Mouse (Mus musculus): ENCODE measurements around the gene Tfeb.

Gene Tfeb

GRCm38 (mm10) chr17:47712889-47713571, 23.8 kb upstream of the Tfeb start:
- DNase-seq = no peak

- no peak for DNase-seq
Measured at GRCm38 (mm10) chr17:47715037-47715436, 21.8 kb upstream of the Tfeb start.

GRCm38 (mm10) chr17:47721183-47721582, 15.6 kb upstream of the Tfeb start:
- no peak for DNase-seq

- DNase-seq = no peak
Measured at GRCm38 (mm10) chr17:47726566-47726965, 10.3 kb upstream of the Tfeb start, which contains the start of gene Pgc. Gene Pgc (plus strand): TSS chr17:47726842.

- DNase-seq = peak; percentile 39 to 54
Measured at GRCm38 (mm10) chr17:47730633-47731575, 5.9 kb upstream of the Tfeb start.

GRCm38 (mm10) chr17:47735553-47736100, 1.2 kb upstream of the Tfeb start:
- no peak for DNase-seq

- peak; percentile 88 to 93 for DNase-seq
Measured at GRCm38 (mm10) chr17:47737271-47738065, 638 bp downstream of the Tfeb start.

- peak; percentile 78 to 89 for DNase-seq
Measured at GRCm38 (mm10) chr17:47738066-47738878, 1.4 kb downstream of the Tfeb start.

- DNase-seq = peak; percentile 49 to 66
Measured at GRCm38 (mm10) chr17:47738879-47739798, 2.3 kb downstream of the Tfeb start.

GRCm38 (mm10) chr17:47740186-47740585, 3.4 kb downstream of the Tfeb start:
- DNase-seq = no peak

GRCm38 (mm10) chr17:47742991-47743734, 6.3 kb downstream of the Tfeb start:
- peak; percentile 25 to 34 for DNase-seq

GRCm38 (mm10) chr17:47744086-47744485, 7.3 kb downstream of the Tfeb start:
- no peak for DNase-seq

- DNase-seq = peak; percentile 37 to 38
Measured at GRCm38 (mm10) chr17:47744746-47745368, 8.0 kb downstream of the Tfeb start.

- peak; percentile 32 to 49 for DNase-seq
Measured at GRCm38 (mm10) chr17:47748791-47749553, 12.1 kb downstream of the Tfeb start.

GRCm38 (mm10) chr17:47749626-47750025, 12.8 kb downstream of the Tfeb start:
- no peak for DNase-seq

GRCm38 (mm10) chr17:47750101-47750500, 13.3 kb downstream of the Tfeb start:
- DNase-seq = no peak

GRCm38 (mm10) chr17:47751811-47752210, 15.0 kb downstream of the Tfeb start:
- no peak for DNase-seq

GRCm38 (mm10) chr17:47753130-47753775, 16.4 kb downstream of the Tfeb start:
- no peak for DNase-seq
